Comparison of ENCODE assay signal across 12 mouse cellular contexts in the genomic region with DNA sequence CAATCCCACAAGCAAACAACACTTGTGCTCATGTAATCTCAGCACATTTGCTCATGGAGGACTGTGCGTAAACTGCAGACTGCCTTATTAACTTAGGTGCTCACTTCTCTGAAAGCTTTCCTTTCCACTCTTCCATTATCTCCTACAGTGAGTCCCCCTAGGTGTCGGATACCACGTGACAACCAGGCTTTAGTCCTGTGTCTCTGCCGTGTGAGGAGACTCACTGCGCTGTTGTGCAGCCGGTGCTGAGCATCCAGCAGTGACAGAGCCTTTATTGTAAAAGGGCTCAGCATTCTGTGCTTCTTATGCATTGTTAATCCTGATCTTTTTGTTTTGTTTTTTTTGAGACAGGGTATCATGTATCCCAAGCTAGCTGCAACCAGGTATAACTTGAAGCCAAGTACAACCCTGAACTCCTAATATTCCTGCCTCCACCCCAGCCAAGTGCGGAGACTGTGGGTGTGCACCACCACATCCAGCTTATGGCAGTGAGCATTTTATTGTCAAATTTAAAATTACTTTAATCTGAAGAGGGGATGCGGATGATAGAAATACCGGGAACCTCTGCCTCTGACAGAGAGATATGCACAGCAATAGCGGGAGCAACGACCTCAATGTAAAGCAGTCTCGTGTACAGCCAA. TPM values are rescaled to one million over a fixed set of nuclear protein-coding genes. Genes with fewer than 3 reads are reported as not detected.
A peak's percentile ranks its signal among the peaks of the same experiment; 100 is the strongest.
DNase-seq lines count a peak whose midpoint lies in the region; ATAC-seq lines count a peak whose summit lies in the region.
"Had no signal": no experiment of that assay in that cellular context is flagged by ENCODE, and none has a peak within 500 bp of the region (broad histone marks: within the 10 kb centered on the region; RNA-seq: fewer than 3 reads in every experiment).

No protein-coding gene starts in this region.

- 65% methylated on average over 12 of the region's 12 CpGs for WGBS in heart, embryonic 15.5 days
- 25% methylated on average over 12 of the region's 12 CpGs for WGBS in forebrain, embryonic 13.5 days
- WGBS in hindbrain, embryonic 16.5 days: 39% methylated on average over 12 of the region's 12 CpGs
- WGBS in neural tube, embryonic 15.5 days: 52% methylated on average over 12 of the region's 12 CpGs

- 0 out of 2 replicates have a peak overlapping the region, but pooled peaks have one; percentile 9 for H3K27ac ChIP-seq in heart, embryonic 15.5 days
- H3K27ac ChIP-seq in forebrain, embryonic 13.5 days: peak overlapping the region; percentile 79
- peak overlapping the region; percentile 69 for H3K27ac ChIP-seq in hindbrain, embryonic 16.5 days (ENCODE audit: low read depth, low read length)
- peak overlapping the region; percentile 77 for H3K27ac ChIP-seq in neural tube, embryonic 15.5 days (replicated peaks)
- H3K27ac ChIP-seq: liver, embryonic 14.5 days had no signal

- no peaks in the 10 kb centered on the region for H3K9me3 ChIP-seq in heart, embryonic 15.5 days (replicated peaks)
- peaks cover 4% of the 10 kb centered on the region; the same call in 1 of the 2 replicates for H3K9me3 ChIP-seq in forebrain, embryonic 13.5 days (replicated peaks)
- H3K9me3 ChIP-seq in hindbrain, embryonic 16.5 days (ENCODE audit: control insufficient read depth, low read length): no peaks in the 10 kb centered on the region
- H3K9me3 ChIP-seq in neural tube, embryonic 15.5 days (replicated peaks): no peaks in the 10 kb centered on the region

- H3K36me3 ChIP-seq in heart, embryonic 15.5 days: peaks cover 45% of the 10 kb centered on the region
- peaks cover 80% of the 10 kb centered on the region for H3K36me3 ChIP-seq in forebrain, embryonic 13.5 days (ENCODE audit: poor library complexity, severe bottlenecking)
- peaks cover 57% of the 10 kb centered on the region for H3K36me3 ChIP-seq in hindbrain, embryonic 16.5 days (ENCODE audit: control insufficient read depth, insufficient read depth, low read length)
- H3K36me3 ChIP-seq in neural tube, embryonic 15.5 days: peaks cover 85% of the 10 kb centered on the region

- H3K4me2 ChIP-seq in heart, embryonic 15.5 days: no peak overlapping the region
- 0 out of 2 replicates have a peak overlapping the region, but pooled peaks have one; percentile 23 for H3K4me2 ChIP-seq in forebrain, embryonic 13.5 days
- no peak overlapping the region for H3K4me2 ChIP-seq in hindbrain, embryonic 16.5 days (ENCODE audit: low read length)
- H3K4me2 ChIP-seq in neural tube, embryonic 15.5 days: no peak overlapping the region

- intact Hi-C loops in heart, postnatal 36 days (cut with DNase I): no loop called here

- H3K27me3 ChIP-seq in heart, embryonic 15.5 days: no peaks in the 10 kb centered on the region
- no peaks in the 10 kb centered on the region for H3K27me3 ChIP-seq in forebrain, embryonic 13.5 days
- H3K27me3 ChIP-seq in hindbrain, embryonic 16.5 days (replicated peaks; ENCODE audit: control insufficient read depth, insufficient read depth, low read length): no peaks in the 10 kb centered on the region
- no peaks in the 10 kb centered on the region for H3K27me3 ChIP-seq in neural tube, embryonic 15.5 days (replicated peaks)

- H3K9ac ChIP-seq in heart, embryonic 15.5 days: no peak overlapping the region
- no peak overlapping the region for H3K9ac ChIP-seq in forebrain, embryonic 13.5 days
- H3K9ac ChIP-seq in hindbrain, embryonic 16.5 days (ENCODE audit: low read depth, low read length): no peak overlapping the region
- H3K9ac ChIP-seq in neural tube, embryonic 15.5 days (replicated peaks): no peak overlapping the region
- H3K9ac ChIP-seq: liver, embryonic 14.5 days had no signal

- ATAC-seq in heart, embryonic 15.5 days (replicated peaks; ENCODE audit: insufficient number of reproducible peaks, insufficient read depth, low FRiP score, low read depth): no peak
- peak; percentile 41; the same call in 1 of the 2 replicates for ATAC-seq in forebrain, embryonic 13.5 days
- ATAC-seq in hindbrain, embryonic 16.5 days: peak; percentile 38; the same call in 1 of the 2 replicates
- peak; percentile 11 for ATAC-seq in neural tube, embryonic 15.5 days (ENCODE audit: low FRiP score)
- ATAC-seq in erythroid progenitor cell, adult 5-6 weeks (replicated peaks; ENCODE audit: low FRiP score, poor library complexity, severe bottlenecking): no peak
- no peak for ATAC-seq in monocyte, adult 5-6 weeks (replicated peaks; ENCODE audit: insufficient number of reproducible peaks, low FRiP score, low TSS enrichment, poor library complexity, severe bottlenecking)
- ATAC-seq: activated CD4-positive, CD25-positive, alpha-beta regulatory T cell, adult 4 months had no signal

- DNase-seq in heart, postnatal 36 days: no peak
- no peak for DNase-seq in ovary, postnatal 36 days (ENCODE audit: low spot score)
- DNase-seq: kidney, adult 11 months; lung, postnatal 14 days had no signal

- peaks cover 8% of the 10 kb centered on the region for H3K4me1 ChIP-seq in heart, embryonic 15.5 days (replicated peaks)
- H3K4me1 ChIP-seq in forebrain, embryonic 13.5 days: peaks cover 24% of the 10 kb centered on the region
- H3K4me1 ChIP-seq in hindbrain, embryonic 16.5 days (ENCODE audit: control insufficient read depth, insufficient read depth, low read depth, low read length): peaks cover 12% of the 10 kb centered on the region
- H3K4me1 ChIP-seq in neural tube, embryonic 15.5 days: peaks cover 21% of the 10 kb centered on the region

- H3K4me3 ChIP-seq in heart, embryonic 15.5 days: no peak overlapping the region
- no peak overlapping the region for H3K4me3 ChIP-seq in forebrain, embryonic 13.5 days
- no peak overlapping the region for H3K4me3 ChIP-seq in hindbrain, embryonic 16.5 days (ENCODE audit: low read length)
- no peak overlapping the region for H3K4me3 ChIP-seq in neural tube, embryonic 15.5 days (replicated peaks)

RNA-seq across cellular contexts. Expression of a gene that starts 53.0 kb away (rescaled TPM):
- 66.7 and 81.5 TPM in 2 replicates for polyA plus RNA-seq in heart, embryonic 15.5 days (2015; fragmentation: Nextera tagmentation; extraction: Ambion mirVana)
- 10 to 100 TPM; 36.1 to 42.7 TPM for total RNA-seq in heart, postnatal 36 days (2021)
- polyA plus RNA-seq in forebrain, embryonic 13.5 days (2015; fragmentation: Nextera tagmentation; extraction: Ambion mirVana): 96.4 and 107 TPM in 2 replicates
- polyA plus RNA-seq in hindbrain, embryonic 16.5 days (2015; fragmentation: Nextera tagmentation; extraction: Ambion mirVana): 122 and 123 TPM in 2 replicates
- polyA plus RNA-seq in neural tube, embryonic 15.5 days (2015; fragmentation: Nextera tagmentation; extraction: Ambion mirVana): 107 and 121 TPM in 2 replicates
- total RNA-seq in erythroid progenitor cell, adult 5-6 weeks (2015; ENCODE audit: low replicate concordance): 32.1 and 45.7 TPM in 2 replicates
- total RNA-seq in erythroid progenitor cell, adult 5-6 weeks (2017; ENCODE audit: low replicate concordance): 17.5 and 20.0 TPM in 2 replicates
- total RNA-seq in monocyte, adult 5-6 weeks (2017): 68.2 to 81.0 TPM (median 69.9 TPM) in 3 replicates

Comparison
In these comparisons a context has a peak if more than half of its experiments do, and no peak if none do; other contexts are left out.
1. ATAC-seq: peak in forebrain, embryonic 13.5 days (single experiment), hindbrain, embryonic 16.5 days (single experiment) and neural tube, embryonic 15.5 days (single experiment); none in heart, embryonic 15.5 days (single experiment), erythroid progenitor cell, adult 5-6 weeks (single experiment) and monocyte, adult 5-6 weeks (single experiment).
2. H3K27ac ChIP-seq: peak in every context shown above with its lines; median percentile 79 in forebrain, embryonic 13.5 days; 77 in neural tube, embryonic 15.5 days; 69 in hindbrain, embryonic 16.5 days; 9 in heart, embryonic 15.5 days.